Mouse (Mus musculus) heart, embryonic 10.5 days (tissue): ENCODE data around the gene Ccnb1. TPM values are rescaled to one million over a fixed set of nuclear protein-coding genes. Genes with fewer than 3 reads are reported as not detected.

Experiments used
- polyA plus RNA-seq: library from polyadenylated mRNA; unstranded; fragments of >200 nt; fragmentation: Nextera tagmentation; extraction: Ambion mirVana; gene quantifications from 2 replicates; pipeline ENCODE4 v1.2.1, GENCODE M21; 2016

The Ccnb1 gene
- polyA plus RNA-seq, 1 experiment from 2014 or later = 306 TPM

Other genes with a start within 250 kb of the Ccnb1 start
- 1.7 and 4.8 TPM in 2 replicates for gene Ocln, start 233.9 kb downstream of the Ccnb1 start, polyA plus RNA-seq
- gene Marveld2, start 169.6 kb downstream of the Ccnb1 start, polyA plus RNA-seq = 3.7 and 5.3 TPM in 2 replicates
- 271 and 304 TPM in 2 replicates for gene Ak6, start 135.6 kb downstream of the Ccnb1 start, polyA plus RNA-seq
- 24.1 and 25.6 TPM in 2 replicates for gene Rad17, start 135.5 kb downstream of the Ccnb1 start, polyA plus RNA-seq
- gene Taf9, start 135.0 kb downstream of the Ccnb1 start, polyA plus RNA-seq = 12.4 and 12.8 TPM in 2 replicates
- 4.2 and 5.8 TPM in 2 replicates for gene Ccdc125, start 116.9 kb downstream of the Ccnb1 start, polyA plus RNA-seq
- 86.2 and 106 TPM in 2 replicates for gene Cdk7, start 55.6 kb downstream of the Ccnb1 start, polyA plus RNA-seq
- 202 and 238 TPM in 2 replicates for gene Mrps36, start 41.9 kb downstream of the Ccnb1 start, polyA plus RNA-seq
- gene Cenph, start 10.7 kb downstream of the Ccnb1 start, polyA plus RNA-seq = 28.9 and 38.1 TPM in 2 replicates
- gene Slc30a5, start 46.9 kb upstream of the Ccnb1 start, polyA plus RNA-seq = 39.0 and 45.6 TPM in 2 replicates